Mouse (Mus musculus): ENCODE measurements around the gene Npr2.

DNA sequence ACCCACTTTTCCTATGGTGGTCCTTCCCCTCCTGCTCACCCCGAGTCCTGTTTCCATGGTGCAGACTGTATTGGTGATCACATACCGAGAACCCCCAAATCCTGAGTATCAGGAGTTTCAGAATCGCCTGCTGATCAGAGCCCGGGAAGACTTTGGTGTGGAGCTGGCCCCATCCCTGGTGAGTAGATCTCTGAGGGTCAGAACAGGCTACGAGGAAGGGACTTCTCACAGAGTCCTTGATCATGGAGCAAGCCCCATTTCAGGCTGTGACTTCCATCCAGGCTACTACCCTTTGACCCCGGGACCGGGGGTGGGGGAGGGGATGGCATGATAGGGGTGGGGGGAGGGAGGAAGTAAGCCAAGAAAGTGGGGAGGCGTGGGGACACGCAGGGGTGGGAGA is 8.3 kb downstream of the Npr2 start:
- TF ChIP-seq CTCF (IDR thresholded peaks at IDR 0.05), result no peak
- TF ChIP-seq EP300 (IDR thresholded peaks at IDR 0.05), result no peak
